Mouse (Mus musculus) hindbrain, postnatal 0 days (tissue): ENCODE data around the gene Mef2d. TPM values are rescaled to one million over a fixed set of nuclear protein-coding genes. Genes with fewer than 3 reads are reported as not detected.
A peak's percentile ranks its signal among the peaks of the same experiment; 100 is the strongest.

Experiments used
- ATAC-seq: fragments of 200-750 bp; cut with Nextera tagmentation; 2 replicates; pipeline ENCODE4 v1.8.0; 2017; ENCODE audit warnings: mild to moderate bottlenecking, moderate TSS enrichment, moderate library complexity
- DNase-seq: peaks from one replicate; pipeline ENCODE4 v3.0.0-alpha.2; 2015; ENCODE audit warnings: low spot score
- H3K27ac ChIP-seq: fragments of 300-500 bp; sonication (generic); 2 replicates; pipeline ENCODE4 v1.5.1; 2014; ENCODE audit warnings: mild to moderate bottlenecking
- H3K27me3 ChIP-seq: fragments of 300-500 bp; sonication (generic); 2 replicates; pipeline ENCODE4 v1.6.1; 2014; ENCODE audit warnings: low read length, mixed read lengths; ENCODE audit not compliant: insufficient read depth
- H3K36me3 ChIP-seq: fragments of 300-500 bp; sonication (generic); 2 replicates; pipeline ENCODE4 v1.6.1; 2014; ENCODE audit warnings: low read length, mixed read lengths; ENCODE audit not compliant: insufficient read depth
- H3K4me1 ChIP-seq: fragments of 300-500 bp; sonication (generic); 2 replicates; pipeline ENCODE4 v1.6.1; 2014; ENCODE audit warnings: antibody characterized with exemption, low read length, mixed read lengths; ENCODE audit not compliant: insufficient read depth
- H3K4me2 ChIP-seq: fragments of 300-500 bp; sonication (generic); 2 replicates; pipeline ENCODE4 v1.6.1; 2014; ENCODE audit warnings: low read depth, mild to moderate bottlenecking, low read length, moderate library complexity, mixed read lengths
- H3K4me3 ChIP-seq: fragments of 300-500 bp; sonication (generic); 2 replicates; pipeline ENCODE4 v1.5.1; 2014; ENCODE audit warnings: low read length
- H3K9ac ChIP-seq: fragments of 300-500 bp; sonication (generic); replicated peaks from 2 replicates; pipeline ENCODE4 v1.6.1; 2014; ENCODE audit warnings: mild to moderate bottlenecking, low read length, moderate library complexity, mixed read lengths
- H3K9me3 ChIP-seq: fragments of 300-500 bp; sonication (generic); 2 replicates; pipeline ENCODE4 v1.6.1; 2016; ENCODE audit warnings: low read length, mixed read lengths
- CTCF ChIP-seq: IDR thresholded peaks from 2 replicates; pipeline ENCODE4 v1.5.1; 2016; ENCODE audit warnings: antibody characterized with exemption, control low read depth, low read depth
- WGBS: fragments of 180-500 bp; shearing (Covaris S2); extraction: QIAGEN DNeasy Blood & Tissue Kit; methylation state at CpG from one replicate; pipeline ENCODE4 v1.1.7; 2014; 5-methylcytosine and 5-hydroxymethylcytosine counted together
- polyA plus RNA-seq: library from polyadenylated mRNA; unstranded; fragments of >200 nt; fragmentation: Nextera tagmentation; extraction: Ambion mirVana; gene quantifications from 2 replicates; pipeline ENCODE4 v1.2.1, GENCODE M21; 2015
- total RNA-seq: library from RNA; depleted of rRNA; stranded (reverse); fragments of >200 nt; gene quantifications from 2 replicates; pipeline ENCODE4 v1.2.3, GENCODE M21; 2014

Gene Mef2d
- total and polyA plus RNA-seq, 2 experiments from 2014 or later = 19.2 to 50.3 TPM

- Histone ChIP-seq H3K9ac (no peak overlapping the region), H3K4me2 (no peak overlapping the region), H3K9me3 (no peaks in the 10 kb centered on the region), H3K27ac (no peak overlapping the region), H3K36me3 (no peaks in the 10 kb centered on the region), H3K4me1 (no peaks in the 10 kb centered on the region), H3K27me3 (no peaks in the 10 kb centered on the region), H3K4me3 (no peak overlapping the region)
- 84% methylated on average over 4 of the region's 4 CpGs for WGBS
- no peak for ATAC-seq
- TF ChIP-seq CTCF = no peak
- DNase-seq = no peak
Observed at GRCm38 (mm10) chr3:88106126-88106525, 36.0 kb upstream of the Mef2d start.

GRCm38 (mm10) chr3:88109126-88109525 is 33.0 kb upstream of the Mef2d start:
- DNase-seq (no peak), ATAC-seq (no peak)
- 92% methylated on average over 6 of the region's 6 CpGs for WGBS
- Histone ChIP-seq H3K4me3 (no peak overlapping the region), H3K36me3 (no peaks in the 10 kb centered on the region), H3K9me3 (no peaks in the 10 kb centered on the region), H3K27ac (no peak overlapping the region), H3K4me1 (no peaks in the 10 kb centered on the region), H3K4me2 (no peak overlapping the region), H3K27me3 (no peaks in the 10 kb centered on the region), H3K9ac (no peak overlapping the region)
- TF ChIP-seq CTCF = no peak

GRCm38 (mm10) chr3:88114396-88114795 is 27.8 kb upstream of the Mef2d start:
- H3K36me3 ChIP-seq = no peaks in the 10 kb centered on the region
- H3K4me2 ChIP-seq = no peak overlapping the region
- no peaks in the 10 kb centered on the region for H3K9me3 ChIP-seq
- WGBS = 95% methylated on average over 12 of the region's 12 CpGs
- no peaks in the 10 kb centered on the region for H3K4me1 ChIP-seq
- ATAC-seq (no peak), DNase-seq (no peak)
- no peaks in the 10 kb centered on the region for H3K27me3 ChIP-seq
- H3K9ac ChIP-seq = no peak overlapping the region
- no peak overlapping the region for H3K27ac ChIP-seq
- H3K4me3 ChIP-seq = no peak overlapping the region
- no peak for TF ChIP-seq CTCF

GRCm38 (mm10) chr3:88120117-88120651 is 22.0 kb upstream of the Mef2d start:
- no peaks in the 10 kb centered on the region for H3K9me3 ChIP-seq
- no peak overlapping the region for H3K4me2 ChIP-seq
- no peak for ATAC-seq
- H3K9ac ChIP-seq = no peak overlapping the region
- 92% methylated on average over 19 of the region's 19 CpGs for WGBS
- no peak overlapping the region for H3K27ac ChIP-seq
- no peak for DNase-seq
- no peaks in the 10 kb centered on the region for H3K27me3 ChIP-seq
- no peak overlapping the region for H3K4me3 ChIP-seq
- H3K36me3 ChIP-seq = no peaks in the 10 kb centered on the region
- no peaks in the 10 kb centered on the region for H3K4me1 ChIP-seq
- TF ChIP-seq CTCF = no peak

- Histone ChIP-seq H3K9ac (no peak overlapping the region), H3K4me1 (no peaks in the 10 kb centered on the region), H3K27ac (no peak overlapping the region), H3K4me2 (no peak overlapping the region), H3K36me3 (no peaks in the 10 kb centered on the region), H3K27me3 (no peaks in the 10 kb centered on the region), H3K9me3 (no peaks in the 10 kb centered on the region), H3K4me3 (no peak overlapping the region)
- no peak for TF ChIP-seq CTCF
- 72% methylated on average over 14 of the region's 14 CpGs for WGBS
- DNase-seq (no peak), ATAC-seq (0 out of 2 replicates have a peak, but pooled peaks have one; percentile 35)
Observed at GRCm38 (mm10) chr3:88121164-88122131, 20.7 kb upstream of the Mef2d start.

- Histone ChIP-seq H3K9me3 (no peaks in the 10 kb centered on the region), H3K36me3 (no peaks in the 10 kb centered on the region), H3K4me1 (no peaks in the 10 kb centered on the region), H3K4me3 (no peak overlapping the region), H3K9ac (no peak overlapping the region), H3K4me2 (no peak overlapping the region), H3K27ac (no peak overlapping the region), H3K27me3 (no peaks in the 10 kb centered on the region)
- no peak for TF ChIP-seq CTCF
- ATAC-seq (no peak), DNase-seq (no peak)
- whole genome bisulfite sequencing = 75% methylated on average over 4 of the region's 4 CpGs
Observed at GRCm38 (mm10) chr3:88125195-88125594, 17.0 kb upstream of the Mef2d start.

GRCm38 (mm10) chr3:88126181-88126580 is 16.0 kb upstream of the Mef2d start:
- H3K4me1 ChIP-seq = no peaks in the 10 kb centered on the region
- 85% methylated on average over 7 of the region's 7 CpGs for WGBS
- no peaks in the 10 kb centered on the region for H3K27me3 ChIP-seq
- H3K4me3 ChIP-seq = no peak overlapping the region
- H3K4me2 ChIP-seq = no peak overlapping the region
- DNase-seq (no peak), ATAC-seq (no peak)
- no peaks in the 10 kb centered on the region for H3K36me3 ChIP-seq
- no peak overlapping the region for H3K9ac ChIP-seq
- H3K27ac ChIP-seq = no peak overlapping the region
- no peak for TF ChIP-seq CTCF
- no peaks in the 10 kb centered on the region for H3K9me3 ChIP-seq
